Mouse (Mus musculus): ENCODE measurements around the gene Amz2.

DNA sequence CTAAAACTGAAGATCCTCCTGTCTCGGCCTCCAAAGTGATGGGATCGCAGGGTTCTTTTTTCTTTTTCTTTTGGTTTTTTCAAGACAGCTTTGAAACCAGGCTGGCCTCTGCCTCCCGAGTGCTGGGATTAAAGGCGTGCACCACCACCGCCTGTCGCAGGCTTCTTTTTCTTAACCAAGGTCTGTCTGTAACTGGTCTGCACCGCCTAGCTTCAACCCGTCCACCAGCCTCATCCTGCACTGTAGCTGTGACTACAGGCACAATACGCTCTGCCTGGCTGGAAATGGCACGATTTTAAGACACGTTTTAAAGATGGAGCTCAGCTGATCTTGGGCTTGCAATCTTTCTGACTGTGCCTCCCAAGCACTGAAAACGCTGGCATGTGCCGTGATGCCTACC, 49.1 kb downstream of the Amz2 start:
- TF ChIP-seq CTCF (IDR thresholded peaks at IDR 0.05; ENCODE audit: borderline replicate concordance, insufficient read depth, low read depth, low read length) (no peak), POLR2A (IDR thresholded peaks at IDR 0.05; ENCODE audit: borderline replicate concordance, insufficient read depth, low read length) (no peak)
